Mouse (Mus musculus): ENCODE data around the gene Josd2.

The Josd2 gene

DNA sequence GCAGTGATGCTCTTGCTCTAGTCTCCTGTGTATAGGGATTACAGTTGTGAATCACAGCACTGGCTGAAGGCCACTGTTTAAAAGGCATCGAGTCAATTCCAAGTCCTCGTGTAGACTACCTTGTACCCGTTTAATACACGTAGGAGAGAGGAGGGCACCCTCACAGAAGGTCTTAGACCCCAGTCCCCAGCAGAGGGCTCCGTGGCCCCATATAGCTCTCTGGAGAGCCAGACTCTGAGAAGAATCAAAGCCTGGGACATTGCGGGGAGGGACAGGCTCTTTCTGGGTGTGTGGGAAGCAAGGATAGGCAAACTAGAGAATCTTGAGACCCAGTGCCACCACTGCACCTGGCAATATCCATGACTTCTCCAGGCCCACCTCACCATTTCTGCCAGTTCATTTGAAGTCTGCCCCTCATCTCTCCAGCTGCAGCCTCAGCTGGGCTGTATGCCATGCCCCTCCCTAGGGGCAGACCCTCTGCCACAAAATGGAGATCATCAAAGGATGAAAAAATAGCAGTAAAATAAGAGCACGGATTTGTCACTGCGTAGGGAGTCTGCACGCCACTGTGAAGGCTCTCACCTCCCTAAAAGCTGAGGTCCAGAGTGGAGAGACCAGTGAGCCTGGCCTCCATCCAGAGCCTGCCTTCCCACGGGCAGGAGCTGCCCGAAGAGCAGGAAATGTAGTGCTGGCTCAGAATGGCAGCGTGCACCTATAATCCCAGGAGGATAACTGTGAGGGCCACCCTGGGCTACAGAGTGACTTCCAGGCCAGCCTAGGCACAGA lies 21.5 kb upstream of the Josd2 start:
- no peak for DNase-seq

DNA sequence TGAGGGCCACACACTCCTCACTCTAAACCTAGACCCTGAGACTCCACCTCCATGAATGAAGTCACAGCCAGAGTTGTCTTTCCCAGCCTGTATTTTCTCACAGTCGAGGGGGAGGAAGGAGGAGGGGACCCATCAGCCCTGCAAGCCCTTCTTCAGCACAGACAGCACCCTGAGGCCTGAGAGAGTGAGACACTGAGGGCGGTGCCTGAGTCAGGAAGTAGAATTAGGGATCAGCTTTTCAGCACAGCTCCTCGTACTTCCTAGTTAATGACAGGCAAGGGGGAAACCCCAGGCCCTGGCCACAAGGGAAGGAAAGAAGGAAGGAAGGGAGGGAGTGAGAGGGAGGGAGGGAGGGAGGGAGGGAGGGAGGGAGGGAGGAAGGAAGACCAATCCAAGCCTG lies 14.5 kb upstream of the Josd2 start:
- DNase-seq, result peak; percentile 37

DNA sequence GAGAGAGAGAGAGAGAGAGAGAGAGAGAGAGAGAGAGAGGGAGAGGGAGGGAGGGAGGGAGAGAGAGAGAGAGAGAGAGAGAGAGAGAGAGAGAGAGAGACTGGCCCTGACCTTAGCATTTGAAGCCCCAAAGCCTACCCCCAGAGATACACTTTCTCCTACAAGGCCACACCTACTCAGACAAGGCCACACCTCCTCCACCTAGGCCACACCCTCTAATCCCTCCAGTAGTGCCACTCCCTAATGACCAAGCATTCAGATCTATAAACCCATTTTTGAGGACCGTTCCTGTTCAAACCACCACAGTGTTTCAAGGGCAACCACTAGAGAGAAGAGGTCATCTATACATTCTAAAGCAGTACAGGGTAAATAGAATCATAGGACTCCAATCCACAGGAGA lies 11.5 kb upstream of the Josd2 start:
- DNase-seq, result no peak

DNA sequence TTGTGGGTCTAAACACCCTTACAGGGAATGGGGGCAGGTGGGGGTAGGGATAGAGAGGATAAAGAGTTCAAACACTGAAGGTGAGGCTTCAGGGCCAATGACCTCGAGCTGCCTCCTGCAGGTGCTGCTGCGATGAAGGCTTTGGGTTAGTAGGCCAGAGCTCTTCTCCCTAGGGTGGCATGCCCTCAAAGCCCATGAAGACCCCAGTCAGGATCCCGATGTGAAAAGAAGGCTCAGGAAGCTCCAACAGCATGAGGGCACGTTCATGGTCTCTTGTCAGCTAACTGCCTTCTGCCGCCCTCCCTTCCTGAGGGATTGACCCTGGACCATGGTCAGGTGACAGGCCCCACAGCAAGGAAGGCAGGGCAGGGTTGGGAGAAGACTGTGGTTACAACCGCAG lies 7.7 kb upstream of the Josd2 start:
- DNase-seq, result no peak

DNA sequence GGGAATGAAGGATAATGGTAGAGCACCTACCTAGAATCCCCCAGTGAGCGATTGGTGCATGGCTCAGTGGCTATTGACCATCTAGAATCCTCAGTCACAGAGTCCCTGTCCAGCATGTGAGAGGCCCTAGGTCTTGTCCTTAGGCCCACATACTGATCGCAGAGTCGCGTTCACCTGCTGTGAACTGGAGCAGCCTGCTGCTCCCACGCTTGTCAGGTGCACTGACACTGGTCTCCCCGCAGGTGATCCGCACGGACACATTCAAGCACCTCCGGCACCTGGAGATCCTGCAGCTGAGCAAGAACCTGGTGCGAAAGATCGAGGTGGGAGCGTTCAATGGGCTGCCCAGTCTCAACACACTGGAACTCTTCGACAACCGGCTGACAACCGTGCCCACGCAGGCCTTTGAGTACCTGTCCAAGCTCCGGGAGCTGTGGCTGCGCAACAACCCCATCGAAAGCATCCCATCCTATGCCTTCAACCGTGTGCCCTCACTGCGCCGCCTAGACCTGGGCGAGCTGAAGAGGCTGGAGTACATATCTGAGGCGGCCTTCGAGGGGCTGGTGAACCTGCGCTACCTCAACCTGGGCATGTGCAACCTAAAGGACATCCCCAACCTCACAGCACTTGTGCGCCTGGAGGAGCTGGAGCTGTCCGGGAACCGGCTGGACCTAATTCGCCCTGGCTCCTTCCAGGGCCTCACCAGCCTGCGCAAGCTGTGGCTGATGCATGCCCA lies 6.8 kb upstream of the Josd2 start:
- no peak for DNase-seq

DNA sequence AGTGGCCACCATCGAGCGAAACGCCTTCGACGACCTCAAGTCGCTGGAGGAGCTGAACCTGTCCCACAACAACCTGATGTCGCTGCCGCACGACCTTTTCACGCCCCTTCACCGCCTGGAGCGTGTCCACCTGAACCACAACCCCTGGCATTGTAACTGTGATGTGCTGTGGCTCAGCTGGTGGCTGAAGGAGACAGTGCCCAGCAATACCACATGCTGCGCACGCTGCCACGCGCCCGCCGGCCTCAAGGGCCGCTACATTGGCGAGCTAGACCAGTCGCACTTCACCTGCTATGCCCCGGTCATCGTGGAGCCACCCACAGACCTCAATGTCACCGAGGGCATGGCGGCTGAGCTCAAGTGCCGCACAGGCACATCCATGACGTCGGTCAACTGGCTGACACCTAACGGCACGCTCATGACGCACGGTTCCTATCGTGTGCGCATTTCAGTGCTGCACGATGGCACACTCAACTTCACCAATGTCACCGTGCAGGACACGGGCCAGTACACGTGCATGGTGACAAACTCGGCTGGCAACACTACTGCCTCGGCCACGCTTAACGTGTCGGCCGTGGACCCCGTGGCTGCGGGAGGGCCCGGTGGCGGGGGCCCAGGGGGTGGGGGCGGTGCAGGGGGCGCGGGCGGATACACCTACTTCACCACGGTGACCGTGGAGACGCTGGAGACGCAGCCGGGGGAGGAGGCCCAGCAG lies 6.1 kb upstream of the Josd2 start:
- no peak for DNase-seq

DNA sequence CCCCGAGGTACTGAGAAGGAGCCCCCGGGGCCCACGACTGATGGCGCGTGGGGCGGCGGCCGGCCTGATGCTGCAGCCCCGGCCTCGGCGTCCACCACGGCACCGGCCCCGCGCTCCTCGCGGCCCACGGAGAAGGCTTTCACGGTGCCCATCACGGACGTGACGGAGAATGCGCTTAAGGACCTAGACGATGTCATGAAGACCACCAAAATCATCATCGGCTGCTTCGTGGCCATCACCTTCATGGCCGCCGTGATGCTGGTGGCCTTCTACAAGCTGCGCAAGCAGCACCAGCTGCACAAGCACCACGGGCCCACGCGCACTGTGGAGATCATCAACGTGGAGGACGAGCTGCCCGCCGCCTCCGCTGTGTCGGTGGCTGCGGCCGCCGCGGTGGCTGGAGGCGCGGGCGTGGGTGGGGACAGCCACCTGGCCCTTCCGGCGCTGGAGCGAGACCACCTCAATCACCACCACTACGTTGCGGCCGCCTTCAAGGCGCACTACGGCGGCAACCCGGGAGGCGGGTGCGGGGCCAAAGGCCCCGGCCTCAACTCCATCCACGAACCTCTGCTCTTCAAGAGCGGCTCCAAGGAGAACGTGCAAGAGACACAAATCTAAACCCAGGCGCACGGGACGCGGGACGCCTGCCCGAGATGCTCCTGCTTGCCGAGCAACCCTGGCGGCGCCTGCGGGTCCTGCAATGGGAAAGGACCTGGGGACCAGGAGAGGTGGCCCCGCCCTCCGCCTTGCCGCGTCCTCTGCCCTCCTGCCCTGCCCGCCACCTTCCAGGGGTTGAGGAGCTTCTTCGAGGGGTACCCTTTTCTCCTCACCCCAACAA lies 5.3 kb upstream of the Josd2 start:
- DNase-seq, result peak; percentile 43

DNA sequence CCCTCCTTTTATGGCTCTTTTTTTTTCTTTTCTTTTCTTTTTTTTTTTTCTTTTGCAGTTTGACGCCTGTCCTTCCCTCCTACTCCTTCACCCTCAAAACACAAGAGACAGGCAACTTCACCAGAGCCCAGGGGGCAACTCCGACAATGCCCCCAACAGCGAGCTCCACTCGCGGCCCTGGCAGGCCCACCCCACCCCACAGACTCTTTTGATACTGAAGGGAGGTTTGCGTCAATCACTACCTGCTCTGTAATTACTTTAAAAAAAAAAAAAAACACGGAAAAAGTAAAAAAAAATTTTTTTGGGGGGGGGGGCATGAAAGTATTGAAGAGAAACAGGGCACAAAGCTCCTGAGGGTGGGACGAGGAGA lies 4.7 kb upstream of the Josd2 start:
- DNase-seq, result no peak

- DNase-seq, result no peak
Observed at GRCm38 (mm10) chr7:44463556-44464225, 4.1 kb upstream of the Josd2 start.

DNA sequence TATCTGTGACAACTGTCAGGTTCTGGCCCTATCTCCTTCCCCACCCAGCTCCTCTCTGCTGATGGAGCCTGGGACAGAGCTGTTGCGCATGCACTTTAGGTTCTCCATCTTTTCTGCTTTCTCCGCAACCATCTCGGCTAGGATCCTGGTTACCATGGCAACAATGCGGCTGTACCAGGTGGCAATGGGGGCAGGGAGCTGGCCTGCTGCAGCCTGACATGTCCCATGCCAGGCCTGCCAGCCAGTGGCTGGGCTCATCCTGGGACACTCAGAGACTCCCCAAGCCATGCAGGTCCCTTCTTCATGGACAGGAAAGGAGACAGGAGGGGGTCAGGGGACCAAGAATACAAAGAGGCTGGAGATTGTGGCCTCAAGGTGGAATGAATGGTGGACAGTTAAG lies 3.3 kb upstream of the Josd2 start:
- no peak for DNase-seq

- no peak for DNase-seq
Observed at GRCm38 (mm10) chr7:44465111-44465510, 2.7 kb upstream of the Josd2 start, which contains the start of gene Aspdh. Gene Aspdh, plus strand, starts transcription at chr7:44465391.

GRCm38 (mm10) chr7:44466006-44466887 lies 1.5 kb upstream of the Josd2 start:
- DNase-seq, result no peak

DNA sequence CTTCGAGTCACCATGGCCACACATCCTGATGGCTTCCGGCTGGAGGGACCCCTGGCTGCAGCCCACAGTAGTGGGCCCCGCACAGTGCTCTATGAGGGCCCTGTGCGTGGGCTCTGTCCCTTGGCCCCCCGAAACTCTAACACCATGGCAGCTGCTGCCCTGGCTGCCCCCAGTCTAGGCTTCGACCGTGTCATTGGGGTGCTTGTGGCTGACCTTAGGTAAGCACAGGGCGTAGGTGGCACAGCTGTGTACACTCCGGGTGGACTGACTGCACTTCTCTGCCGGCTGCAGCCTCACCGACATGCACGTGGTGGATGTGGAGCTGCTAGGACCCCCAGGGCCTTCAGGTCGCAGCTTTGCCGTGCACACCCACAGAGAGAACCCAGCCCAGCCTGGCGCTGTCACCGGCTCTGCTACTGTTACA lies 880 bp upstream of the Josd2 start:
- no peak for DNase-seq

- no peak for DNase-seq
Observed at GRCm38 (mm10) chr7:44468644-44469285, 985 bp downstream of the Josd2 start.

GRCm38 (mm10) chr7:44469677-44470675 lies 2.2 kb downstream of the Josd2 start:
- DNase-seq, result no peak

- no peak for DNase-seq
Observed at GRCm38 (mm10) chr7:44470696-44471612, 3.2 kb downstream of the Josd2 start.

DNA sequence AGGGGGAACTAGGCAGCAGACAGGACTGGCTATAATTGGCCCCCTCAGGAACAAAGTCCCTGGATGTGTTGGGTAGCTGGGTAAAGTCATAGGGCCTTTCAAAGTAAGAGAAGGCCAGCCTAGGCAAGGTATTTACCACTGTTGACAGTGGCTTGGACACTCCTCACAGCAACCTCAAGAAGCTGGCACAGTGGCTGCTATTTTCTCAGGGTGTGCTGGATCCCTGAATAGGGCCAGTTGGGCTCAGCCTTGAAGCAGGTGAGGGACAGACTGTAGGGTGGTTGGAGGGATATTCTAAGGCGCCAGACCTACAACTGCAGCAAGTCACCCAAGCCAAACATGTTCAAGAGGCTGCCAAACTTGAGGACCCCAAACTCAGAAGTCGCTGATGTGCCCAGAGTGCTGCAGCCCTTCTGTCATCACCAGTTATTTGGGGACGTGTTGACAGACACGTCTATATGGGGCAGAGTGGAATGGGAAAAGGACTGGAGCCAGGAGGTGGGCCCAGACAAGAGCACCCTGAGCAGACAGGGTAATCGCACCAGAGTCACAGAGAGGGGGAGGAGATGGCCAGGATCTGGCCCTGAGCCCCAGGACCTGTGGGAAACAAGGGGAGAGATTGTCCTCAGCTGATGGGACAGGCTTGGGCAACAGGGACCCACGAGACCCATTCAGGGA lies 4.2 kb downstream of the Josd2 start:
- DNase-seq, result peak; percentile 74

DNA sequence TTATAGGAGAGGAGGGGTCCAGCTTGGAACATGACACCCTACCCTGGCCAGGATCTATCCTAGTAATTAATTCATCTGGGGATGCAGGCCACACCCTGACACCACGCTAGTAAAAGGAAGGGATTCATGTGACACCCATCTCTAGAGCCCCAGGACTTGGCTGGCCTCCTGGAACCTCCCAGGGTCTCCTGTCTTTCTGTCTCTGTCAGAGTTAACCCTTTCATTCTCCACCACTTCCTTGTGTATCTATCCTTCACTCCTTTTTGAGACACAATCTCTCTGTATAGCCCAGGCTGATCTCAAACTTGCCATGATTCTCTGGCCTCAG lies 4.7 kb downstream of the Josd2 start:
- DNase-seq, result no peak
